ENCODE assay signal across 13 mouse cellular contexts in genomic region chr9:113970041-113970440, GRCm38 (mm10). TPM values are rescaled to one million over a fixed set of nuclear protein-coding genes. Genes with fewer than 3 reads are reported as not detected.
DNase-seq lines count a peak whose midpoint lies in the region; ATAC-seq and TF ChIP-seq lines count a peak whose summit lies in the region.
"Had no signal": no experiment of that assay in that cellular context is flagged by ENCODE, and none has a peak within 500 bp of the region (broad histone marks: within the 10 kb centered on the region; RNA-seq: fewer than 3 reads in every experiment).

No protein-coding gene starts in this region.

- H3K4me3 ChIP-seq in kidney, embryonic 15.5 days (replicated peaks): no peak overlapping the region
- peak overlapping the region; percentile 55 for H3K4me3 ChIP-seq in liver, postnatal 0 days (ENCODE audit: low read depth, low read length)
- no peak overlapping the region for H3K4me3 ChIP-seq in forebrain, embryonic 12.5 days (replicated peaks)
- no peak overlapping the region for H3K4me3 ChIP-seq in midbrain, embryonic 13.5 days (replicated peaks)
- H3K4me3 ChIP-seq: forebrain, embryonic 15.5 days; limb, embryonic 13.5 days had no signal

- no peak overlapping the region for H3K9ac ChIP-seq in kidney, embryonic 15.5 days
- peak overlapping the region; percentile 56 for H3K9ac ChIP-seq in liver, postnatal 0 days (replicated peaks)
- H3K9ac ChIP-seq in forebrain, embryonic 12.5 days: no peak overlapping the region
- no peak overlapping the region for H3K9ac ChIP-seq in midbrain, embryonic 13.5 days (replicated peaks)
- H3K9ac ChIP-seq: forebrain, embryonic 15.5 days; hindbrain, embryonic 14.5 days; limb, embryonic 13.5 days had no signal

- peaks cover 92% of the 10 kb centered on the region for H3K36me3 ChIP-seq in kidney, embryonic 15.5 days
- H3K36me3 ChIP-seq in liver, postnatal 0 days (replicated peaks; ENCODE audit: insufficient read depth, low read length): peaks cover 87% of the 10 kb centered on the region
- H3K36me3 ChIP-seq in forebrain, embryonic 12.5 days (replicated peaks): peaks cover 86% of the 10 kb centered on the region
- H3K36me3 ChIP-seq in midbrain, embryonic 13.5 days: peaks cover 85% of the 10 kb centered on the region

- no peaks in the 10 kb centered on the region for H3K27me3 ChIP-seq in kidney, embryonic 15.5 days
- no peaks in the 10 kb centered on the region for H3K27me3 ChIP-seq in liver, postnatal 0 days (ENCODE audit: insufficient read depth, low read length)
- H3K27me3 ChIP-seq in forebrain, embryonic 12.5 days: no peaks in the 10 kb centered on the region
- no peaks in the 10 kb centered on the region for H3K27me3 ChIP-seq in midbrain, embryonic 13.5 days
- H3K27me3 ChIP-seq: forebrain, embryonic 15.5 days; limb, embryonic 13.5 days had no signal

- 79% methylated on average over 14 of the region's 14 CpGs for WGBS in kidney, embryonic 15.5 days
- WGBS in liver, postnatal 0 days (ENCODE audit: insufficient replicate concordance): 67% methylated on average over 14 of the region's 14 CpGs
- WGBS in forebrain, embryonic 12.5 days: 93% methylated on average over 14 of the region's 14 CpGs
- 92% methylated on average over 14 of the region's 14 CpGs for WGBS in midbrain, embryonic 13.5 days

- 0 out of 2 replicates have a peak, but pooled peaks have one; percentile 37 for ATAC-seq in kidney, embryonic 15.5 days (replicated peaks; ENCODE audit: low FRiP score)
- ATAC-seq in liver, postnatal 0 days: peak; percentile 33
- ATAC-seq in forebrain, embryonic 12.5 days (ENCODE audit: low FRiP score): no peak
- ATAC-seq in midbrain, embryonic 13.5 days: no peak
- ATAC-seq: forebrain, embryonic 15.5 days had no signal

- H3K9me3 ChIP-seq in kidney, embryonic 15.5 days (replicated peaks): no peaks in the 10 kb centered on the region
- no peaks in the 10 kb centered on the region for H3K9me3 ChIP-seq in liver, postnatal 0 days (ENCODE audit: low read length)
- H3K9me3 ChIP-seq in forebrain, embryonic 12.5 days: no peaks in the 10 kb centered on the region
- no peaks in the 10 kb centered on the region for H3K9me3 ChIP-seq in midbrain, embryonic 13.5 days
- H3K9me3 ChIP-seq: forebrain, embryonic 15.5 days; limb, embryonic 13.5 days had no signal

- H3K27ac ChIP-seq in kidney, embryonic 15.5 days: no peak overlapping the region
- H3K27ac ChIP-seq in liver, postnatal 0 days (ENCODE audit: low read depth): peak overlapping the region; percentile 98; the same call in 1 of the 2 replicates
- H3K27ac ChIP-seq in forebrain, embryonic 12.5 days: no peak overlapping the region
- no peak overlapping the region for H3K27ac ChIP-seq in midbrain, embryonic 13.5 days
- H3K27ac ChIP-seq: forebrain, embryonic 15.5 days; hindbrain, embryonic 14.5 days; limb, embryonic 13.5 days had no signal

- DNase-seq in kidney, postnatal 14 days: no peak
- peak; percentile 13 for DNase-seq in NIH3T3 (ENCODE audit: low read depth)
- peak; percentile 44 for DNase-seq in c-Kit-negative CD71-positive TER-119-positive erythroid progenitor cells, embryonic 14.5 days (ENCODE audit: low read depth, low spot score)
- DNase-seq in liver, postnatal 0 days: peak; percentile 62
- no peak for DNase-seq in urinary bladder, postnatal 4 days (ENCODE audit: low spot score in 2 of 2)
- DNase-seq: cerebellum, adult 11 months; gastrocnemius, postnatal 14 days had no signal

- H3K4me2 ChIP-seq in kidney, embryonic 15.5 days: no peak overlapping the region
- H3K4me2 ChIP-seq in liver, postnatal 0 days (ENCODE audit: low read depth, low read length): peak overlapping the region; percentile 62
- H3K4me2 ChIP-seq in forebrain, embryonic 12.5 days: no peak overlapping the region
- H3K4me2 ChIP-seq in midbrain, embryonic 13.5 days (replicated peaks): no peak overlapping the region
- H3K4me2 ChIP-seq: forebrain, embryonic 15.5 days; hindbrain, embryonic 14.5 days; limb, embryonic 13.5 days had no signal

- peak; percentile 68 for TF ChIP-seq CTCF in liver, postnatal 0 days (IDR thresholded peaks at IDR 0.05; ENCODE audit: low read depth)

- no peak for TF ChIP-seq EP300 in liver, postnatal 0 days (IDR thresholded peaks at IDR 0.05; ENCODE audit: low read depth)

- no peaks in the 10 kb centered on the region for H3K4me1 ChIP-seq in kidney, embryonic 15.5 days
- H3K4me1 ChIP-seq in liver, postnatal 0 days (ENCODE audit: insufficient read depth): peaks cover 22% of the 10 kb centered on the region
- no peaks in the 10 kb centered on the region for H3K4me1 ChIP-seq in forebrain, embryonic 12.5 days
- H3K4me1 ChIP-seq in midbrain, embryonic 13.5 days (replicated peaks): no peaks in the 10 kb centered on the region
- H3K4me1 ChIP-seq: forebrain, embryonic 15.5 days; limb, embryonic 13.5 days had no signal

RNA-seq across cellular contexts. Expression of gene Ubp1, which starts 39.3 kb away (rescaled TPM):
- 35.1 and 37.2 TPM in 2 replicates for polyA plus RNA-seq in kidney, embryonic 15.5 days (2015; fragmentation: Nextera tagmentation; extraction: Ambion mirVana)
- 22.6 and 22.8 TPM in 2 replicates for polyA plus RNA-seq in liver, postnatal 0 days (2015; fragmentation: Nextera tagmentation; extraction: Ambion mirVana)
- polyA plus RNA-seq in forebrain, embryonic 12.5 days (2016; fragmentation: Nextera tagmentation; extraction: Ambion mirVana): 46.7 and 47.6 TPM in 2 replicates
- 32.5 and 37.6 TPM in 2 replicates for polyA plus RNA-seq in midbrain, embryonic 13.5 days (2015; fragmentation: Nextera tagmentation; extraction: Ambion mirVana)

Comparison
In these comparisons a context has a peak if more than half of its experiments do, and no peak if none do; other contexts are left out.
1. ATAC-seq: peak in kidney, embryonic 15.5 days (single experiment) and liver, postnatal 0 days (single experiment); none in forebrain, embryonic 12.5 days (single experiment) and midbrain, embryonic 13.5 days (single experiment).
2. DNase-seq: peak in NIH3T3 (single experiment), c-Kit-negative CD71-positive TER-119-positive erythroid progenitor cells, embryonic 14.5 days (single experiment) and liver, postnatal 0 days (single experiment); none in kidney, postnatal 14 days (single experiment) and urinary bladder, postnatal 4 days (0 of 2).